Mouse (Mus musculus): ENCODE measurements around the gene Celf2. TPM values are rescaled to one million over a fixed set of nuclear protein-coding genes. Genes with fewer than 3 reads are reported as not detected.

The Celf2 gene
- polyA plus RNA-seq, 1 experiment from 2014 or later = 92.4 TPM

DNA sequence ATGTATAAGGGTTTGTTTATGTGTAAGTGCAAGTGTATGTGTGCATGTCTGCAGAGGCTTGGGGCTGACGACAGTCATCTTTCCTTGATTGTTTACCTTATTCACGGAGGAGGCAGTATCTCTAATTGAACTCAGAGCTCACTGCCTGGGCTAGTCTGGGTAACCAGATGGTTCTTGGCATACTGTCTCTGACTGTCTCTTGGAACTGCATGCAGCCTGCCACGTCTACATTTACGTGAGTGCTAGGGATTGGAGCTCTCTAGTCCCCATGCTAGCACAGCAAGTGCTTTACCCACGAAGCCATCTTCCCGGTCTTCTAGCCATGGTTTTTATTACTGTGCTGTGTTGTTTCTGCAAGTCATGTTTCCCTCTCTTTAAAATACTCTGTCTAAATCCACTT lies 855.6 kb downstream of the Celf2 start:
- no peaks in the 10 kb centered on the region for H3K36me3 ChIP-seq (ENCODE audit: control insufficient read depth, insufficient read depth, low read length)

DNA sequence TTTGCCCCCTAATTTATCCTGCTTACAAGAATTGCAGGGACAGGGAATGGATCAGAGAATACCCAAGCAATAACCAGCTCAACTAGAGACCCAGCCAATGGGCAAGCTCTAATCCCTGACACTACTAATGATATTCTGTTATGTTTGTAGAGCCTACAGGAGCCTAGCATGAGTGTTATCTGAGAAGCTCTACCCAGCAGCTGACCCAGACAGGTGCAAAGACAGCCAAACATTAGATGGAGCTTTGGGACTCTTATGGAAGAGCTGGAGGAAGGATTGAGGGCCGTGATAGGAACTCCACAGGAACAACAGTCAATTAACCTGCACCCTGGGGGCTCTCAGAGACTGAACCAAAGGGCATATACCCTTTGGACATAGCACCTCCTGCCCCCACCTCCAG lies 857.7 kb downstream of the Celf2 start:
- no peak overlapping the region for H3K9ac ChIP-seq (ENCODE audit: low read length)
- H3K27ac ChIP-seq (ENCODE audit: low read length) = no peak overlapping the region
- H3K4me3 ChIP-seq (ENCODE audit: low read length) = no peak overlapping the region
- no peak for ATAC-seq (ENCODE audit: low read depth)
- H3K4me1 ChIP-seq (replicated peaks; ENCODE audit: control insufficient read depth, insufficient read depth, low read length) = no peaks in the 10 kb centered on the region
- H3K9me3 ChIP-seq (ENCODE audit: control insufficient read depth, low read length) = no peaks in the 10 kb centered on the region
- no peak overlapping the region for H3K4me2 ChIP-seq (ENCODE audit: low read depth, low read length)
- no peaks in the 10 kb centered on the region for H3K36me3 ChIP-seq (ENCODE audit: control insufficient read depth, insufficient read depth, low read length)
- WGBS = 74% methylated on average over 1 of the region's 1 CpGs
- H3K27me3 ChIP-seq (ENCODE audit: control insufficient read depth, insufficient read depth, low read depth, low read length) = no peaks in the 10 kb centered on the region

More for the DNA sequence above, 855.6 kb downstream of the Celf2 start:
- H3K27me3 ChIP-seq (ENCODE audit: control insufficient read depth, insufficient read depth, low read depth, low read length) = no peaks in the 10 kb centered on the region
- ATAC-seq (ENCODE audit: low read depth) = no peak
- no peak overlapping the region for H3K27ac ChIP-seq (ENCODE audit: low read length)
- WGBS = 66% methylated on average over 6 of the region's 6 CpGs
- no peak overlapping the region for H3K4me3 ChIP-seq (ENCODE audit: low read length)
- no peak overlapping the region for H3K9ac ChIP-seq (ENCODE audit: low read length)
- no peak overlapping the region for H3K4me2 ChIP-seq (ENCODE audit: low read depth, low read length)
- no peaks in the 10 kb centered on the region for H3K4me1 ChIP-seq (replicated peaks; ENCODE audit: control insufficient read depth, insufficient read depth, low read length)
- H3K9me3 ChIP-seq (ENCODE audit: control insufficient read depth, low read length) = no peaks in the 10 kb centered on the region

DNA sequence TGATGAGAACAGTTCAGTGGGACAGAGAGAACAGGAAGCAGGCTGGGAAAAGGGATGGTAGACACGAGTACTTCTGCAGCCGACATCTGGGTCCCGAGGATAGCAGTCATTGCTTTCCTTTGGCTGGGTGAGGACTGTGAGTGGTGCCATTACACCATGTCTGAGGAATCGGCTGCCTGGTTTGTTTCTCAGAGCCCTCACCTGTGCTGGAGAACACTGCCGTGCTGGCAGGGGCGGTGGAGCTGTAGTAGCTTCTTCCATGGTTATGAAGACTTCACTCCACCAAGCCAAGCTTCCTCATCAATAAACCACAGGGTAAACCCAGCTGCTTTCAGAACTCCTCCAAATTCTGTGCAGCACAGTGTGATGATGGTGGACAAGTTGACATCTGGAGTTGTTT lies 860.5 kb downstream of the Celf2 start:
- H3K4me1 ChIP-seq (replicated peaks; ENCODE audit: control insufficient read depth, insufficient read depth, low read length) = no peaks in the 10 kb centered on the region
- no peaks in the 10 kb centered on the region for H3K9me3 ChIP-seq (ENCODE audit: control insufficient read depth, low read length)
- H3K4me2 ChIP-seq (ENCODE audit: low read depth, low read length) = no peak overlapping the region
- no peak for ATAC-seq (ENCODE audit: low read depth)
- H3K9ac ChIP-seq (ENCODE audit: low read length) = no peak overlapping the region
- H3K4me3 ChIP-seq (ENCODE audit: low read length) = no peak overlapping the region
- H3K27me3 ChIP-seq (ENCODE audit: control insufficient read depth, insufficient read depth, low read depth, low read length) = no peaks in the 10 kb centered on the region
- H3K27ac ChIP-seq (ENCODE audit: low read length) = no peak overlapping the region
- no peaks in the 10 kb centered on the region for H3K36me3 ChIP-seq (ENCODE audit: control insufficient read depth, insufficient read depth, low read length)
- 80% methylated on average over 6 of the region's 6 CpGs for WGBS

DNA sequence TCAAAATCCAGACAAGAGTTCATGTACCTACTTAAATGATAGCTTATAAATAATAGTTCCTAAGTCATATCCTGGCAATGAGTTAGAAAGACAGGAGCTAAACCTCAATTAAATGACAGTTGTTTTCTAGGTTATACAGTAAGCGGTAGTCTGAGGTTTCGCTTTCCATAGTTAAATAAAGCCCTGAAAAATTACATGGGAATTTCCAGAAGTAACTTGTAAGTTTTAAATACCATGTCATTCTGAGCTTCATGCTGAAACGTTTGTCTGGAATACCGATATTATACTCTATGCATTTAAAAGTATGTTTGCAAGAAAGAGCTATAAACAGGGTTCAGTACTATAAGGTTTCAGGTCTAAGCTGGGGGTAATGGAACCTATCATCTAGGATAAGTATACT lies 862.3 kb downstream of the Celf2 start:
- WGBS = 90% methylated on average over 4 of the region's 4 CpGs
- no peak for ATAC-seq (ENCODE audit: low read depth)
- no peaks in the 10 kb centered on the region for H3K36me3 ChIP-seq (ENCODE audit: control insufficient read depth, insufficient read depth, low read length)

DNA sequence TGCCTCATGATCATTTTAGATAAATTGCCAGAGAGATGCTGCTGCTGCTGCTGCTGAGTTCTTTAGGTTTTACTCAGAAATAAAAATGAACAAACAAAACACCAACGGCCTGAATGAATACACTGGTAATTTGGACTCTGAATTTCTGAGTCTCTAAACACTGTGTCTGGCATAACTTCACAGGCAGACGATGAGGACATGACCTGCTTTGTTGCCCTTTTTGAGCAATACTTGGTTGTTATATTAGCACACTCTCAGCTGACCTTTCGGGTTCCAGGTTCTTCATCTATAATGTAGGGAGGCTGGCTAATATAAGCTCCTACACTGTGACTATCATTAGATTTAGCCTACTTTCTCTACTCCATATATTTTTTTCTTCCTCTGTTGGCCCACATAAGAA lies 863.0 kb downstream of the Celf2 start:
- Histone ChIP-seq H3K9ac (ENCODE audit: low read length) (no peak overlapping the region), H3K36me3 (ENCODE audit: control insufficient read depth, insufficient read depth, low read length) (no peaks in the 10 kb centered on the region), H3K4me1 (replicated peaks; ENCODE audit: control insufficient read depth, insufficient read depth, low read length) (no peaks in the 10 kb centered on the region), H3K4me2 (ENCODE audit: low read depth, low read length) (no peak overlapping the region), H3K27me3 (ENCODE audit: control insufficient read depth, insufficient read depth, low read depth, low read length) (no peaks in the 10 kb centered on the region), H3K27ac (ENCODE audit: low read length) (no peak overlapping the region), H3K4me3 (ENCODE audit: low read length) (no peak overlapping the region), H3K9me3 (ENCODE audit: control insufficient read depth, low read length) (no peaks in the 10 kb centered on the region)
- no peak for ATAC-seq (ENCODE audit: low read depth)
- WGBS = 57% methylated on average over 3 of the region's 3 CpGs

More for the DNA sequence above, 862.3 kb downstream of the Celf2 start:
- H3K9ac ChIP-seq (ENCODE audit: low read length) = no peak overlapping the region
- no peak overlapping the region for H3K27ac ChIP-seq (ENCODE audit: low read length)
- H3K27me3 ChIP-seq (ENCODE audit: control insufficient read depth, insufficient read depth, low read depth, low read length) = no peaks in the 10 kb centered on the region
- no peak overlapping the region for H3K4me3 ChIP-seq (ENCODE audit: low read length)
- H3K4me1 ChIP-seq (replicated peaks; ENCODE audit: control insufficient read depth, insufficient read depth, low read length) = no peaks in the 10 kb centered on the region
- H3K9me3 ChIP-seq (ENCODE audit: control insufficient read depth, low read length) = no peaks in the 10 kb centered on the region
- no peak overlapping the region for H3K4me2 ChIP-seq (ENCODE audit: low read depth, low read length)

DNA sequence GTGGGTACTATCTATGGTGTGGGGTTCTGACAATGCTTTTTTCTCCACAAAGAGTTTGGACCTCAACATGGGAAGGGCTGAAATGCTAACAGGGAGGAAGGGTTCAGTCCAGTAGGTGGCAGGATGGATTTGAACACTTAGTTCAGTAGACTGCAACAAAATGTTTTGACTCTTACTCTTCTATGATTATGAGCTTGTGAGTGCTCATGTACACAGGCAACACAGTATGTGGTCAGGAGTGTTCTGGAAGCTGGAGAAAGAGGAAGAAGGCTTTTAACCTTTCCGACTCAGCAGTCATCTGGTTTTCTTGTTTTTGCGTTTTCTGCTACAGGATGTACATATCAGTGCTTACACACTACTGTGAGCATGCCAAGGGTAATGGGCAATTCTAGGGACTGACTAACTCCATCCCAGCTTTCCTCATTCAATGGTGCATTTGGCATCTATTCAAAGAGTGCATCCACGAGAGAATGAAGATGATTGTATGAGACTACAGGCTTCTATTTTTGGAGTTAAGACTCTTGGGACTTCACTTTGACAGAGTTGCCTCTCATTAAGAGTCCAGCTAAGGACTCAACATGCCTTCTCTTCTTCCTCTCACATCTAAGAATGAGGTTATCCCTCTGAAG lies 867.0 kb downstream of the Celf2 start:
- no peak overlapping the region for H3K9ac ChIP-seq (ENCODE audit: low read length)
- no peak for ATAC-seq (ENCODE audit: low read depth)
- WGBS = 73% methylated on average over 3 of the region's 3 CpGs
- no peak overlapping the region for H3K27ac ChIP-seq (ENCODE audit: low read length)
- H3K9me3 ChIP-seq (ENCODE audit: control insufficient read depth, low read length) = no peaks in the 10 kb centered on the region
- no peaks in the 10 kb centered on the region for H3K27me3 ChIP-seq (ENCODE audit: control insufficient read depth, insufficient read depth, low read depth, low read length)
- H3K36me3 ChIP-seq (ENCODE audit: control insufficient read depth, insufficient read depth, low read length) = no peaks in the 10 kb centered on the region
- H3K4me3 ChIP-seq (ENCODE audit: low read length) = no peak overlapping the region
- H3K4me2 ChIP-seq (ENCODE audit: low read depth, low read length) = no peak overlapping the region
- no peaks in the 10 kb centered on the region for H3K4me1 ChIP-seq (replicated peaks; ENCODE audit: control insufficient read depth, insufficient read depth, low read length)

DNA sequence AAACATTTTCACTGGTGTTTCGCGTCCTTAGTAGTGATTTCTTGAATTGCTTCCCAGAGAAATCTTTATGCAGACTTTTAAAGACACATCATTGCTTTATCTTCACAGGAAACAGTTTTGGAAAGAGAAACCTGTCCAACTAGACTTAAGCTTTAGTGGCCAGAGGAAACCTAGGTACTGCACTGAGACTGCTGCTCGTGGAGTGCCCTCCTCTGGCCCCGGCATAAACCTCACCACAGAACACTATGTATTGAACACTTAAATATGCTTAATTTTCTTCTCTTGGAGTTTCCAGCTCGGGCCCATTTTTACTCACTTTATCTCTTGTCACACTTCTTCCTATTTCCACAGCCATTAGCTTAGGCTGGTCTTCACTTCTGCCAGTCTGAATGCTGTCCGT lies 870.0 kb downstream of the Celf2 start:
- Histone ChIP-seq H3K27me3 (ENCODE audit: control insufficient read depth, insufficient read depth, low read depth, low read length) (no peaks in the 10 kb centered on the region), H3K4me1 (replicated peaks; ENCODE audit: control insufficient read depth, insufficient read depth, low read length) (no peaks in the 10 kb centered on the region)
- WGBS = 77% methylated on average over 6 of the region's 6 CpGs

DNA sequence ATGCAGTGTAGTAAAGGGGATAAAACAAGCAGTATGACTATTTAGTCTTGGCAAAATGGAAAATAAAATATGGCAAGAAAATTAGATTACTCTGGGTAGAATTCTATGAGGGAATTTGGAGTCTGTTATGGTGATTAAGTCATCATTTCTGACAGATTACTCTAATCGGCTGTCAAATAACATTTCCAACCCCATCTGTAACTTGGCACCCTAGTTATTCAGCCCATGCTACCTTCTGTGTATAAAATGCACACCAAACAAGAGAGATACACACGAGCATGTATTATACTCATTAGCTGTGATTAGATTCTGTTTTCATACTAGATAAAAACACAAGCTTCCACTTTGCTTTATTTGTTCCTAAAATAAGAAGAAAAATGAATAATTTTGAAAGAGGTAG lies 872.2 kb downstream of the Celf2 start:
- Histone ChIP-seq H3K4me3 (ENCODE audit: low read length) (no peak overlapping the region), H3K27me3 (ENCODE audit: control insufficient read depth, insufficient read depth, low read depth, low read length) (no peaks in the 10 kb centered on the region), H3K4me2 (ENCODE audit: low read depth, low read length) (no peak overlapping the region), H3K9me3 (ENCODE audit: control insufficient read depth, low read length) (no peaks in the 10 kb centered on the region), H3K36me3 (ENCODE audit: control insufficient read depth, insufficient read depth, low read length) (no peaks in the 10 kb centered on the region), H3K4me1 (replicated peaks; ENCODE audit: control insufficient read depth, insufficient read depth, low read length) (no peaks in the 10 kb centered on the region), H3K27ac (ENCODE audit: low read length) (no peak overlapping the region), H3K9ac (ENCODE audit: low read length) (no peak overlapping the region)
- ATAC-seq (ENCODE audit: low read depth) = no peak
- WGBS = 64% methylated on average over 2 of the region's 2 CpGs

More for the DNA sequence above, 870.0 kb downstream of the Celf2 start:
- Histone ChIP-seq H3K36me3 (ENCODE audit: control insufficient read depth, insufficient read depth, low read length) (no peaks in the 10 kb centered on the region), H3K9ac (ENCODE audit: low read length) (no peak overlapping the region), H3K9me3 (ENCODE audit: control insufficient read depth, low read length) (no peaks in the 10 kb centered on the region), H3K4me3 (ENCODE audit: low read length) (no peak overlapping the region), H3K4me2 (ENCODE audit: low read depth, low read length) (no peak overlapping the region), H3K27ac (ENCODE audit: low read length) (no peak overlapping the region)
- ATAC-seq (ENCODE audit: low read depth) = no peak

DNA sequence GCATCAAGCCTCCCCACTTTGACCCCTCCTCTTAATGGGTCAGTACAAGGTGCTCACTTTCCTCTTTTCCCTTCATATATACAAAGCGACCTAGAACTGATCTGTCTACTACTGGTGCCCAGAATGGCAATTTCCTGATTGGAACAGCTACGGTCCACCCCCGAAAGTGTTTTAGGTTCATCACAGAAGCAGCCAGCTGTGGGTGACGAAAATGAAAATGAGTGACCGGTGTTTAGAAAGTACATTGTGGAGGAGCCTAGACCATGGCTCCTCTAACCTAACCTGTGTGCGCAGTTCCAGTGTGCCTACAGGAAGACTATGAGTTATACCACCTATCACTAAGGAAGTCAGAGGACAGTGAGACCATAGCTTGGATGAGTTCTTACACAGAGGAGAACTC lies 874.5 kb downstream of the Celf2 start:
- H3K9ac ChIP-seq (ENCODE audit: low read length) = no peak overlapping the region
- 93% methylated on average over 6 of the region's 6 CpGs for WGBS

DNA sequence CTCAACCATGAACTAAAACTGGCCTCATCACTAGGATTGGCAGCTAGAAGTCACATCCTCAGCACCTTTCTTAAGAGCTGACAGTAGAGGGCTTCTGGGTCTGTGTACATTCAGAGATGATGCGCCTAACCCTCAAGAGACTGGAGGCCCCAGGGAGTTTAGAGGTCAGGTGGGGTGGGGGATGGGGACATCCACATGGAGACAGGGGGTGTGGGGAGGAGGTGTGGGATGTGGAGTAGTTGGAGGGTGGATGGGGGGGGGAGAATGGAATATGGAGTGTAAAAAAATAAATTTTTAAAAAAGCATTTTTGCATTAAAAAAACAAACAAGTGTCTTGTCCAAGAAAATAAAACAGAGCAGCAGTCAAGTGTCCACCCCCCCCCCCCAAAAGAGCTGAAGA lies 876.2 kb downstream of the Celf2 start:
- H3K9ac ChIP-seq (ENCODE audit: low read length) = no peak overlapping the region
- H3K27ac ChIP-seq (ENCODE audit: low read length) = no peak overlapping the region
- 67% methylated on average over 1 of the region's 1 CpGs for WGBS
- H3K36me3 ChIP-seq (ENCODE audit: control insufficient read depth, insufficient read depth, low read length) = no peaks in the 10 kb centered on the region
- no peak overlapping the region for H3K4me2 ChIP-seq (ENCODE audit: low read depth, low read length)
- no peaks in the 10 kb centered on the region for H3K27me3 ChIP-seq (ENCODE audit: control insufficient read depth, insufficient read depth, low read depth, low read length)
- H3K9me3 ChIP-seq (ENCODE audit: control insufficient read depth, low read length) = no peaks in the 10 kb centered on the region
- ATAC-seq (ENCODE audit: low read depth) = no peak
- no peak overlapping the region for H3K4me3 ChIP-seq (ENCODE audit: low read length)
- no peaks in the 10 kb centered on the region for H3K4me1 ChIP-seq (replicated peaks; ENCODE audit: control insufficient read depth, insufficient read depth, low read length)

More for the DNA sequence above, 874.5 kb downstream of the Celf2 start:
- Histone ChIP-seq H3K4me3 (ENCODE audit: low read length) (no peak overlapping the region), H3K4me1 (replicated peaks; ENCODE audit: control insufficient read depth, insufficient read depth, low read length) (no peaks in the 10 kb centered on the region), H3K27ac (ENCODE audit: low read length) (no peak overlapping the region), H3K27me3 (ENCODE audit: control insufficient read depth, insufficient read depth, low read depth, low read length) (no peaks in the 10 kb centered on the region), H3K36me3 (ENCODE audit: control insufficient read depth, insufficient read depth, low read length) (no peaks in the 10 kb centered on the region), H3K4me2 (ENCODE audit: low read depth, low read length) (no peak overlapping the region), H3K9me3 (ENCODE audit: control insufficient read depth, low read length) (no peaks in the 10 kb centered on the region)
- ATAC-seq (ENCODE audit: low read depth) = no peak
